ENCODE assay signal across 8 mouse cellular contexts in the genomic region with DNA sequence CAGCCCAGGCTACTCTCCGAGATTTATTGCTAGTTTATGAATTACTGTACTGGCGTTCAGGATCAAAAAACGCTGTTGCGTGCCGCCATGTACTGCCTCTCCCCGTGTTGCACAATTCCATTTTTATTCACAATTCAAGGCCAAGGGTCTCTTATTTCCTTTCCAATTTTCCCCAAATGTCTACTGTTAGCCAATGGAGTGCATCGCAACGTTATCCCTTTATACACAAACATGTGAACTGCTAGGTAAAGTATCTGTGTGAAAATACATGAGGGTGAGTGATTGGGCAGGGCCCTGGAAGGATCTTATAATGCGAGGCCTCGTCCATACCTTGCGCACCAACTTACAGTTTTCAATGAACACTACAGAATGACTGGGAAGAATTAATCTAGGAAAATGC. TPM values are rescaled to one million over a fixed set of nuclear protein-coding genes. Genes with fewer than 3 reads are reported as not detected.
DNase-seq lines count a peak whose midpoint lies in the region; ATAC-seq and TF ChIP-seq lines count a peak whose summit lies in the region.

No protein-coding gene starts in this region.

- peaks cover 21% of the 10 kb centered on the region for H3K36me3 ChIP-seq in lung, embryonic 14.5 days (ENCODE audit: insufficient read depth)
- H3K36me3 ChIP-seq in embryonic facial prominence, embryonic 10.5 days (replicated peaks), result peaks cover 51% of the 10 kb centered on the region
- H3K36me3 ChIP-seq in hindbrain, postnatal 0 days (ENCODE audit: insufficient read depth, low read length), result peaks cover 5% of the 10 kb centered on the region; the same call in 1 of the 2 replicates
- peaks cover 6% of the 10 kb centered on the region; the same call in 1 of the 2 replicates for H3K36me3 ChIP-seq in midbrain, embryonic 16.5 days (ENCODE audit: control insufficient read depth, insufficient read depth, low read length)

- no peak for ATAC-seq in lung, embryonic 14.5 days (ENCODE audit: insufficient read depth)
- no peak for ATAC-seq in hindbrain, postnatal 0 days
- peak; percentile 41; the same call in 1 of the 2 replicates for ATAC-seq in midbrain, embryonic 16.5 days

- H3K9me3 ChIP-seq in lung, embryonic 14.5 days (ENCODE audit: low read depth, low read length), result no peaks in the 10 kb centered on the region
- no peaks in the 10 kb centered on the region for H3K9me3 ChIP-seq in embryonic facial prominence, embryonic 10.5 days
- H3K9me3 ChIP-seq in hindbrain, postnatal 0 days (ENCODE audit: low read length), result no peaks in the 10 kb centered on the region
- no peaks in the 10 kb centered on the region for H3K9me3 ChIP-seq in midbrain, embryonic 16.5 days (replicated peaks; ENCODE audit: control insufficient read depth, low read length, poor library complexity, severe bottlenecking)

- peak overlapping the region; percentile 91 for H3K9ac ChIP-seq in lung, embryonic 14.5 days
- H3K9ac ChIP-seq in hindbrain, postnatal 0 days (replicated peaks; ENCODE audit: low read length), result peak overlapping the region; percentile 79
- H3K9ac ChIP-seq in midbrain, embryonic 16.5 days (ENCODE audit: low read depth, low read length), result peak overlapping the region; percentile 95

- H3K4me2 ChIP-seq in lung, embryonic 14.5 days, result peak overlapping the region; percentile 79
- peak overlapping the region; percentile 58 for H3K4me2 ChIP-seq in hindbrain, postnatal 0 days (ENCODE audit: low read depth, low read length)
- peak overlapping the region; percentile 66 for H3K4me2 ChIP-seq in midbrain, embryonic 16.5 days (ENCODE audit: low read length)

- no peaks in the 10 kb centered on the region for H3K27me3 ChIP-seq in lung, embryonic 14.5 days (ENCODE audit: insufficient read depth, low read length)
- H3K27me3 ChIP-seq in embryonic facial prominence, embryonic 10.5 days (replicated peaks; ENCODE audit: low read depth, poor library complexity, severe bottlenecking), result no peaks in the 10 kb centered on the region
- H3K27me3 ChIP-seq in hindbrain, postnatal 0 days (ENCODE audit: insufficient read depth, low read length), result no peaks in the 10 kb centered on the region
- no peaks in the 10 kb centered on the region for H3K27me3 ChIP-seq in midbrain, embryonic 16.5 days (ENCODE audit: control insufficient read depth, insufficient read depth, low read depth, low read length)

- H3K27ac ChIP-seq in lung, embryonic 14.5 days (ENCODE audit: low read depth), result peak overlapping the region; percentile 12; the same call in 1 of the 2 replicates
- H3K27ac ChIP-seq in embryonic facial prominence, embryonic 10.5 days (replicated peaks), result peak overlapping the region; percentile 95
- H3K27ac ChIP-seq in hindbrain, postnatal 0 days, result 0 out of 2 replicates have a peak overlapping the region, but pooled peaks have one; percentile 5
- H3K27ac ChIP-seq in midbrain, embryonic 16.5 days (ENCODE audit: low read length), result no peak overlapping the region

- 25% methylated on average over 11 of the region's 11 CpGs for WGBS in lung, embryonic 14.5 days
- WGBS in embryonic facial prominence, embryonic 10.5 days, result 54% methylated on average over 11 of the region's 11 CpGs
- 31% methylated on average over 11 of the region's 11 CpGs for WGBS in hindbrain, postnatal 0 days
- WGBS in midbrain, embryonic 16.5 days, result 45% methylated on average over 11 of the region's 11 CpGs

- peak overlapping the region; percentile 87 for H3K4me3 ChIP-seq in lung, embryonic 14.5 days (ENCODE audit: low read depth, low read length)
- peak overlapping the region; percentile 90 for H3K4me3 ChIP-seq in embryonic facial prominence, embryonic 10.5 days
- peak overlapping the region; percentile 70 for H3K4me3 ChIP-seq in hindbrain, postnatal 0 days (ENCODE audit: low read length)
- H3K4me3 ChIP-seq in midbrain, embryonic 16.5 days (ENCODE audit: low read depth, low read length), result peak overlapping the region; percentile 94

- DNase-seq in lung, embryonic 14.5 days, result peak; percentile 63
- DNase-seq in lung, postnatal 10 days, result no peak
- DNase-seq in embryonic facial prominence, embryonic 10.5 days (ENCODE audit: low spot score), result peak; percentile 18
- peak; percentile 13 for DNase-seq in hindbrain, postnatal 0 days (ENCODE audit: low spot score)
- no peak for DNase-seq in B cell, adult 2 months
- no peak for DNase-seq in right cerebral cortex, postnatal 10 days (ENCODE audit: low spot score in 2 of 2)
- DNase-seq in right cerebral cortex, postnatal 36 days (ENCODE audit: low spot score in 2 of 2), result no peak

- H3K4me1 ChIP-seq in lung, embryonic 14.5 days (ENCODE audit: insufficient read depth), result peaks cover 5% of the 10 kb centered on the region; the same call in 1 of the 2 replicates
- H3K4me1 ChIP-seq in embryonic facial prominence, embryonic 10.5 days, result peaks cover 4% of the 10 kb centered on the region
- H3K4me1 ChIP-seq in hindbrain, postnatal 0 days (ENCODE audit: insufficient read depth, low read length), result 0 out of 2 replicates have a peak, but pooled peaks cover 4% of the 10 kb centered on the region
- H3K4me1 ChIP-seq in midbrain, embryonic 16.5 days (ENCODE audit: control insufficient read depth, insufficient read depth, low read length), result peaks cover 13% of the 10 kb centered on the region

- no peak for TF ChIP-seq CTCF in lung, embryonic 14.5 days (IDR thresholded peaks at IDR 0.05; ENCODE audit: low read depth)
- no peak for TF ChIP-seq CTCF in hindbrain, postnatal 0 days (IDR thresholded peaks at IDR 0.05; ENCODE audit: low read depth)

RNA-seq across cellular contexts. Expression of a gene that starts 0.9 kb away (rescaled TPM):
- polyA plus RNA-seq in lung, embryonic 14.5 days (2014; fragmentation: Nextera tagmentation; extraction: Ambion mirVana), result 72.6 and 74.0 TPM in 2 replicates
- polyA plus RNA-seq in embryonic facial prominence, embryonic 10.5 days (2016; fragmentation: Nextera tagmentation; extraction: Ambion mirVana), result 86.0 and 88.9 TPM in 2 replicates
- total RNA-seq in hindbrain, postnatal 0 days (2014; rRNA removed), result 109 and 127 TPM in 2 replicates
- polyA plus RNA-seq in hindbrain, postnatal 0 days (2015; fragmentation: Nextera tagmentation; extraction: Ambion mirVana), result 104 and 105 TPM in 2 replicates
- 116 and 117 TPM in 2 replicates for polyA plus RNA-seq in midbrain, embryonic 16.5 days (2015; fragmentation: Nextera tagmentation; extraction: Ambion mirVana)

RNA-seq across cellular contexts. Expression of a gene that starts 31.6 kb away (rescaled TPM):
- polyA plus RNA-seq in lung, embryonic 14.5 days (2014; fragmentation: Nextera tagmentation; extraction: Ambion mirVana), result 2.1 and 2.2 TPM in 2 replicates
- polyA plus RNA-seq in embryonic facial prominence, embryonic 10.5 days (2016; fragmentation: Nextera tagmentation; extraction: Ambion mirVana), result 2.2 and 2.5 TPM in 2 replicates
- 0.58 and 0.83 TPM in 2 replicates for total RNA-seq in hindbrain, postnatal 0 days (2014; rRNA removed)
- 0.54 TPM in 1 of 2 replicates, not detected in the other for polyA plus RNA-seq in hindbrain, postnatal 0 days (2015; fragmentation: Nextera tagmentation; extraction: Ambion mirVana)
- 0.77 and 0.88 TPM in 2 replicates for polyA plus RNA-seq in midbrain, embryonic 16.5 days (2015; fragmentation: Nextera tagmentation; extraction: Ambion mirVana)

RNA-seq across cellular contexts. Expression of a gene that starts 48.3 kb away (rescaled TPM):
- 3.5 and 3.8 TPM in 2 replicates for polyA plus RNA-seq in lung, embryonic 14.5 days (2014; fragmentation: Nextera tagmentation; extraction: Ambion mirVana)
- polyA plus RNA-seq in embryonic facial prominence, embryonic 10.5 days (2016; fragmentation: Nextera tagmentation; extraction: Ambion mirVana), result 6.5 and 7.3 TPM in 2 replicates
- 6.6 and 9.3 TPM in 2 replicates for total RNA-seq in hindbrain, postnatal 0 days (2014; rRNA removed)
- 3.7 and 4.9 TPM in 2 replicates for polyA plus RNA-seq in hindbrain, postnatal 0 days (2015; fragmentation: Nextera tagmentation; extraction: Ambion mirVana)
- 8.7 and 9.3 TPM in 2 replicates for polyA plus RNA-seq in midbrain, embryonic 16.5 days (2015; fragmentation: Nextera tagmentation; extraction: Ambion mirVana)

RNA-seq across cellular contexts. Expression of a gene that starts 49.3 kb away (rescaled TPM):
- 290 and 295 TPM in 2 replicates for polyA plus RNA-seq in lung, embryonic 14.5 days (2014; fragmentation: Nextera tagmentation; extraction: Ambion mirVana)
- 410 and 430 TPM in 2 replicates for polyA plus RNA-seq in embryonic facial prominence, embryonic 10.5 days (2016; fragmentation: Nextera tagmentation; extraction: Ambion mirVana)
- 91.0 and 110 TPM in 2 replicates for total RNA-seq in hindbrain, postnatal 0 days (2014; rRNA removed)
- 234 and 237 TPM in 2 replicates for polyA plus RNA-seq in hindbrain, postnatal 0 days (2015; fragmentation: Nextera tagmentation; extraction: Ambion mirVana)
- polyA plus RNA-seq in midbrain, embryonic 16.5 days (2015; fragmentation: Nextera tagmentation; extraction: Ambion mirVana), result 251 and 263 TPM in 2 replicates

RNA-seq across cellular contexts. Expression of a gene that starts 49.5 kb away (rescaled TPM):
- polyA plus RNA-seq in lung, embryonic 14.5 days (2014; fragmentation: Nextera tagmentation; extraction: Ambion mirVana), result 83.0 and 83.9 TPM in 2 replicates
- 119 and 125 TPM in 2 replicates for polyA plus RNA-seq in embryonic facial prominence, embryonic 10.5 days (2016; fragmentation: Nextera tagmentation; extraction: Ambion mirVana)
- total RNA-seq in hindbrain, postnatal 0 days (2014; rRNA removed), result 14.9 and 23.2 TPM in 2 replicates
- polyA plus RNA-seq in hindbrain, postnatal 0 days (2015; fragmentation: Nextera tagmentation; extraction: Ambion mirVana), result 16.9 and 18.1 TPM in 2 replicates
- 20.5 and 23.2 TPM in 2 replicates for polyA plus RNA-seq in midbrain, embryonic 16.5 days (2015; fragmentation: Nextera tagmentation; extraction: Ambion mirVana)

Comparison
In these comparisons a context has a peak if more than half of its experiments do, and no peak if none do; other contexts are left out.
1. DNase-seq: peak in lung, embryonic 14.5 days (single experiment), embryonic facial prominence, embryonic 10.5 days (single experiment) and hindbrain, postnatal 0 days (single experiment); none in lung, postnatal 10 days (single experiment), B cell, adult 2 months (0 of 2), right cerebral cortex, postnatal 10 days (0 of 2) and right cerebral cortex, postnatal 36 days (0 of 2).
2. Peak in every context shown above with its lines, with median percentiles within 50 percentile points of each other: H3K4me2 ChIP-seq, H3K4me3 ChIP-seq and H3K9ac ChIP-seq.